Mouse (Mus musculus) layer of hippocampus, adult 18-20 months (tissue): ENCODE results near the gene Zfp27. TPM values are rescaled to one million over a fixed set of nuclear protein-coding genes. Genes with fewer than 3 reads are reported as not detected.

Source experiments
- DNase-seq, 2 experiments: peaks; one replicate each; pipeline ENCODE4 v3.0.0; 2022; ENCODE audit warnings: low spot score in 2 of 2
- long read RNA-seq: library from polyadenylated mRNA; stranded (forward); transcript quantifications from one replicate; pipeline ENCODE4 v2.0.0, GENCODE M21; 2021
- total RNA-seq, 2 experiments: library from RNA; stranded (reverse); gene quantifications; 2 replicates each; pipeline ENCODE4 v1.2.3; 2021

Gene Zfp27
- total RNA-seq = 10 to 100 TPM; 19.7 to 19.8 TPM
- long read RNA-seq, transcript Zfp27-201 (5 exons, 3,150 nt) = major isoform, 12 of 34 reads
- long read RNA-seq, partial matches to known transcripts = 0 of 34 reads
- long read RNA-seq, other reads (novel, unspliced or antisense) = 21 of 34 reads

DNA sequence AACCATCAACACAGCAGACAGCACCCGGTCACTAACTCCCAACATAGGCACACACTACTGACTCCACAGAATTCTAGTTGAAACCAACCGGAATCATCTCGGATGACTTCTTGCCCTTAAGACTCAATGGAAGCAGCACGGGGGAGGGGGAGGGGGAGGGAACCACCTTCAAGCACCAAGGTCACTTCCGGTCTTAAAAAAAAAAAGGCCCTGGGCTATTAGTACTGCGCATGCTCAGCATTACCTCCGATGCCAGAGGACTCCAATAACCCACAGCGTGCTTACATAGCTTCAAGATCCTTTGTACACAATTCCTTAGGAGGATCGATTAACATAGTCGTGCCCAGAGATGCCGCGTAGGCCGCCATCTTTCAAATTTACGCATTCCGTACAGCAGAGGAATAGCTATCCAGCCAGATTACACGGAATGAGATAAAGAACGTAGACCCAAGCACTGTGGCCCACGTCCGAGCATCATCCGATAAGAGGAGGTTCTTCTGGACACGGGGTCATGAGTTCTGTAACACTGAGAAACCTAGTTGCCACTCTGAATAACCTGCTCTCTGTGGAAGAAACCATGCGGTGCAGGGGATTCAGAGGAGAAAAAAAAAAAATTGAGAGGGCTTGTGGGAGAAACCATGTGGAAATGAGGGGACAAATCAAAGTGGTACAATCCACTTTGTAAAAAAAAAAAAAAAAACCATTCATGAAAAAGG lies at the start of gene Zfp27:
Gene Zfp27, minus strand, starts transcription at position 607 of the 716 bp plus-strand sequence.
- peak; percentile 43 to 81 for DNase-seq

DNA sequence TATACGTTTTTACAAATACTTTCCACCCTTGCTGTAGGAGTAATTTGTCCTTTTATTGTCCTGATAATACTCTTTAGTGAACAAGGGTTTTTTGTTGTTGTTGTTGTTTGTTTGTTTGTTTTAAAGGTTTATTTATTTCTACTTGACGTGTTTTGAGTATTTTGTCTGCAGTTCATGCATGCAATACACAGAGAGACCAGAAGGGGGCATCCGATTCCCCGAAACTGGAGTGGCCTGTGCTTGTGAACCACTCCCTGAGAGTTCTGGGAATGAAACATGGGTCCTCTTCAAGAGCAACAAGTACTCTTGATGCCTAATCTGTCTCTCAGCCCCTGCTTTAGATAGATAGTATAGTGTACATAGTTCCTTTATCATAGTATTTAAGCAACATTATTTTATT lies 48.4 kb upstream of the Zfp27 start:
- DNase-seq = peak in 1 of 2 experiments; percentile 28

DNA sequence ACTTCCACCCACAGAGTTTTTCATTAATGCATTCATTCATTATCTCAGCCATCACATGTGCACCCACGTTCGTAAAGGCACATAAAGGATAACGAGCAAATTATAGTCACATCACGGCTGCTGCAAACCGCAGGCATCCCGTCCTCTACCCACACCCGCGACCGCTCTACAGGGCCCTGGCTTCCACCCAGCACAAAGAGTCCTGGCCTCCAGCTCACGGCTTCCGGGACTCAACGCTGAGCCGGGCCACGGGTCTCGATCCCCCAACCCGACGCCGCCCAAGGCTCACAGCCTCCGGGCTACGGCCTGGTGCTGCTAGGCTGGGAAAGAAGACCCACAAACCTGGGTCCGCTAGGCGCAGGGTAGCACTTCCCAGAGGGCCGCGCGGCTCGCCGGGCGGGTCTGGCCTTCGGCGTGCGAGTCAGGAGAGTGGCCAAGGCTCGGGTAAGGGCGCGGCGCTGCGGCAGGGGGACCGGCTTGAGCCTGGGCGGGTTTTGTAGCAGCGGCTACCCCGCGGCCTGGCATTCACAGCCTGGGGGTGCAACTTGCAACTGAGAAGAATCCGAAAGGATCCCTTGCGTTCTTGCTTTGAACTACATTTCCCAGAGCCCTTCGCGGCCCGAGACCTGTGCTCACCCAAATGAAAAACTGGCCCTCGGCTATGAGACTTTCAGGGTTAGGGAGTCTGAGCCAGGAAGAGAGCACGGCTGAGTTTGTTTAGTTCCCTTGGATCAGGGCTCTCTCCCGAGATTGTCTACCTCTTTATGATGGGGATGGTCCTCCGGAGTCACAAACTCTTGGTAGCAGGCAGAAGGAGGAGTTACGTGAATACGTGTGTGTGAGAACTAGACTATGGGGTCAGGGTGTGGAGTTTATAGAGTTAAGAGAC lies 47.4 kb upstream of the Zfp27 start, which contains the start of gene Zfp74:
Gene Zfp74, minus strand, starts transcription at position 577 of the 889 bp plus-strand sequence.
- DNase-seq = peak; percentile 68 to 83

DNA sequence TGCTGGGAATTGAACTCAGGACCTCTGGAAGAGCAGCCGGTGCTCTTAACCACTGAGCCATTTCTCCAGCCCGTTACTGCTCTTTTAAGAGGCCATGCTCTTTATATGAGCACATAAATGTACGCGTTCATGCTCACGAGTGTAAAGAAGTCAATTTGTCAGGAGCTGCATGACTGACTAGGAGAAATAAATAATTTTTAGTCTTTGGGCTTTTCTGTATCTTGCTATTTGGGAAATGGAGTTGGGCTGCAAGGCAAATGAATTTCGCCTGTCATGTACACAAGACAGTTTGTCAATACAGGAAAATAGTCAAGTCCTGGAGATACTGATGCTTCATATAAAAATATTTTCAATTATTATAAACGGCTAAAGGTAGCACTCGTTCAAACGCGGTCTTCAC lies 46.7 kb upstream of the Zfp27 start:
- no peak for DNase-seq

DNA sequence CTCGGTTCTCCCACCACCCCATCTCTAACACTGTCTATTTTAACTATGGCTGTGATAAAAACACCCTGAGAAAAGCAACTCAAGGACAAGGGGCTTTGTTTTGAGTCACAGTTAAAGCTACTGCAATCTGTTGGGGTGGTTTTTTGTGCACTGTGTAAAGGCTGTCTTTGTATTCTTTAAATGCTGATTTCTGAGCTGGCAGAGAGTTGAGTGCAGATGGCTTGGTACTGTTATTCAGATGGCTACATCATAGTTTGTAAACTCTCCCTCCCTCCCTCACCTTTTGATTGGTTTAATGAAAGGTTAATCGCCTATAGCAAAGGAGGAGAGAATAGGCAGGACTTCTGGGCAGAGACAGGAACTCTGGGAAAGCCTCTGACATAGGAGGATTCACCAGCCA lies 37.8 kb upstream of the Zfp27 start:
- DNase-seq = peak in 1 of 2 experiments; percentile 74

DNA sequence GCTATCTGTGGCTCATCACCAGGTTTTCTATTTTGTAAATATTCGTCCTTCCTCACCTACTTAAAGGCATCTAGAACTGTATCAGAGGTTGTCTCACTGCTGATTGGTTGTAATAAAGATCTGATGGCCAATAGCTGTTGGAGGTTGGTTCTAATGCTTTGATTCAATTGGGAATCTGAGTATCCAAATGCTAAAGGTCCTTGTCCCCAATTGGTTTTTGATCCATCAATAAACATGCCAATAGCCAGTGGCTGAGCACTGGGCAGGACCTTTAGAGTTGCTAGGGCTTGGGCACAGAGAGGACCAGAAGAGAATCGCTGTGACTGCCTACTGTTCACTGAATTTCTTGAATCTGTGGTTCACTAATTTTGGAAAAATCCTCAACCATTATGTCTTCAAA lies 37.3 kb upstream of the Zfp27 start:
- DNase-seq = no peak

DNA sequence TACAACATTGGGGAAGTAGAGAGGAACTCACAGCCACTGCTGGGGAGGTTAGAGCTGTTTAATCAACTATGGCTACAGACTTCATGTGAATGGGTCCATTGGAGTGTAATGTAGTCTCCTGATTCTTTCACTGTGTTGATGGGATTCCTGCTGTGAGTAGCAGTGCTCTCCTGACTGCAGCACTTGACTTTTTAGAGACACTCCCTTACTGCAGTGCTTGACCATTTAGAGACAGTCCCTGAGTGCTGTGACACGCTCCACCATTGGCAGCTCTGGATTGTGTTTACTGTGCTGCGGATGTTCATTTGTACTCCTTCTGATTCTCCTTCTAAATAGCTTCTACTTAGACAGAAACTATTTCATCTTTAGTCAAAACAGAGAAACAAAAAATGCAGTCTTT lies 36.4 kb upstream of the Zfp27 start:
- no peak for DNase-seq

DNA sequence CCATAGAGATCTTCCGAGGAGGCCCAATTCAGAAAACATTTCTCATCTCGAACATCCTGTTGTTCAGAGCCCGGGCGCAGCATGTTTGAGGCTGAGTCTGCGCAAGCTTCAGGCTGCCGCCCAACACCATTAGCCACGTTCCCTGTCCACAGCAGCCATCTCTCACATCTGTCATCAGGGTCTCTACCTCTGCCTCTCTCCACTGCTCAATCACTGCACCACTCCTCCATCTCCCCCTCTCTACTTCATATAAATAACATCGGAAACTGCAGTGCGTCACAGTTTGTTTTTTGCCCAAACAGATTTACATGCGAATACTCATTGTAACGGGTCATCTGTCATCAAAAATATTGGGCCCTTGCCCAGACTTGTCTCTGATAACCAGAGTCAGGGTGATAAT lies 34.7 kb upstream of the Zfp27 start:
- DNase-seq = no peak

DNA sequence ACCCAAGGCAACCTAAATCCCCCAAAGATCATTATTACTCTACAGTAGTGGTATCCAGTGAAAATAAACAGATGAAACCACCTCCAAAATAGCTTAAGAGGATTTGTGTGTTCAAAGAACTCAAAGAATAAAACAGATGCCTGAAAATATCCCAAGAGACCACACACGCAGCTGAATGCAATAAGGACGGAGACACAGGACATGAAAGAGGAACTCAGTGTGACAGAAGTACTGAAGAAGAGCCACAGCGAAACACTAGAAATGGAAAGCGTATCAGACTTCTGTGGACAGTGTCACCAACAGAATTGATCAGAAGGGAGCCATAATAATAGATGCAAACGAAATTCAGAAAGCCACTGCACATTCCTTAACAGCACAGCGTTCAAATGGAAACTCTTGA lies 32.5 kb upstream of the Zfp27 start:
- DNase-seq = no peak

DNA sequence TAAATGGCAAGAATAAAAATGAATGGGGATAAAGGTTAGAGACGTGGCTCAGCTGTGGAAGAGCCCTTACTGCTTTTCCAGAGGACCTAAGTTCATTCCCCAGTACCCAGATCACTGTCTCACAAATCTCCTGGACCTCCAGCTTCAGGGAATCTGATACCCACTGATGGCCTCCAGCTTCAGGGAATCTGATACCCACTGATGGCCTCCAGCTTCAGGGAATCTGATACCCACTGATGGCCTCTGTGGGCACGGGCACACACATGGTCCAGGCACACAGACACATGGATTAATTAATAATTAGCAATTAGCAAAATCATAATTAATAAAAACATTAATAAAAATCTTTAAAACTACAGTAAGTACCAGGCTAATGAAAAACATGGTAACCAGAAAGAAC lies 16.4 kb upstream of the Zfp27 start:
- DNase-seq = no peak

DNA sequence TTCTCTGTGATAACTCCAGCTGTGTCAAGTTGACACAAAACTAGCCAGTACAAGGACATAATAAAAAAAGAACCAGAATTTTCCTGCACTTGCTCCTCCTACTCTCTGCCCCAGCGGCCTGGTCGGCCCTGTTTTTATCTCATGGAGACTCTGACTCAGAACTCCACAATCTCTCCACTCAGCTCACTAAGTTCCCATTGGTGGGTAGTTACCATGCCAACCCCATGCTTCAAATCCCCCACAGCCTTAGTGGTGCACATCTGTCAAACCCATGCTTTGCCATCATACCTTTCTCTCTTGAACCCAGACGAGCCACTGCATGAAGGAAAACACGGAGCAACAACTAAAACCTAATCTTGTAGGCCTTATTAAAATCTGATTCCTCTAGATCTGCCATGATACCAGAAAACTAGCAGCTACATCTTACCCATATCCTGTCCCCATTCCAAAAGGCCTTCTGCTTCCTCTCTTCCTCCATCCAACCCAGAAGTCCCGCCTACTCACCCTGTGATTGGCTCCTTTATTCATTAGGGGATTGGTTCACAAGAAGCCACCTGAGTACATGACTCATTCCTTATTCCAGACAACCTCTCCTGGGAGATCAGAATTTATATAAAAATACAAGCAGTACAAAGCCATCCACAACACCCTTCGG lies 15.2 kb upstream of the Zfp27 start:
- DNase-seq = no peak

DNA sequence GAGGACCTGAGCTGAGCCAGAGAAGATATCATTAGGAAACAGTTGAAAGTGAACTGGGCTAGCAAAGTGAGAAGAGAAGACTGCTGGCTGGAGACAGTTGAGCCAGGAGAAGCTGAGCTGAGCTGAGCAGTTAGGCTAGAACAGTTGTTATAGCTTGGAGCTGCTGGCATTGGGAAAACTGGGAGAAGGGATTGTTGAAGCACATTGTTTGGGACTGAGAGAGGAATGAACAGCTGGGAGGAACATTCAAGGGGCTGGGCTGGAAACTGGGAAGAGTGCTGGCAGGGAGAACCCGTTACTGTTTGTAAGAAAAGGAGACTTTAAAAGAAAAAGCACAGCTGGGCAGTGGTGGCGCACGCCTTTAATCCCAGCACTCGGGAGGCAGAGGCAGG lies 11.7 kb upstream of the Zfp27 start:
- no peak for DNase-seq

DNA sequence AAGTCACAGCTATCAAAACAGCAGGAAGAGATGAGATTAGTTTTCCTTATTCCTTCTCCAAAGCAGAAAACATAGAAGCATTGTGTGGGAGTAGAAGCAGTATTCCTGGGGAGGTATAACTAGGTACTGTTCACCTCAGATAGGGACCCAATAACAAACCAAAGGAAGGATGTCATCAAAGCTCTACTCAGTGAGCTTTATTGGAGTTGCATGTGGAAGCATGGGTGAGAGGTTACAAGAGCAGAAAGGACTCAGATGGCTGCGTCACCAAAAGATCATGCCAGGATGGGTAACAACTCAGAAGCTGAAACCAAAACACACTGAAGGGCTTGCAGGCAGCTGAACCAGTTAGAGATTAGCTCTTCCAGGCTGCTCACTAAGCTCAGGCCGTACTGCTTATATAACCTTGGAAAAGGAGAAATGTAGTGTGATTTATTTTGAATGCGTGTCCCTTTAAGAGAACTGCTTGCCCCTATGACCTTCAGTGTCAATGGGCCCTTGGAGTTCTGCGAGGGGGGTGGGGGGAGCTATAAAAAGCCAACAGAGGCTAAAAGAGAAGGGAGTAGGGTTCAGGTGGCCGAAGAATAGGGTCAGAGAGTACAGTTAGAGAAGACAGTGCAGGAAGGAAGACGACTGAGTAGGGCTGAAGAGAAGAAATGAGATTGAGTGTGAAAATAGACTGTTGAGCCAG lies 11.1 kb upstream of the Zfp27 start:
- DNase-seq = no peak

DNA sequence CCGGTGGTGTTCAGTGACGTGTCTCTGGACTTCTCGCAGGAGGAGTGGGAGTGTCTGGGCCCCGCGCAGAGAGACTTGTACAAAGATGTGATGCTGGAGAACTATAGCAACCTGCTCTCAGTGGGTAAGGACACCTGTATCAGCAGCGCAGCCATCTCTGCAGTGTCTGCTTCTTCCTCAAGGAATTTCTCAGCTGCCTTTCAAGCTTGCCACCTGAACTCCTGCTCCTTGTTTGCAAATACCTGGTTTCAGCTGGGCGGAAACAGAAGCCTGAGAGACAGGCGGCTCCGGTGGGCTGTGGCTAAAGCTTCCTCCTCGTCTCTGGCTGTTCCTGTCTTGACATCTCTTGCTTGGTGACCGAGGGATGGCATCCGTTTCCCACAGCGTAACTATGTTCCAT lies 5.8 kb upstream of the Zfp27 start:
- DNase-seq = no peak

DNA sequence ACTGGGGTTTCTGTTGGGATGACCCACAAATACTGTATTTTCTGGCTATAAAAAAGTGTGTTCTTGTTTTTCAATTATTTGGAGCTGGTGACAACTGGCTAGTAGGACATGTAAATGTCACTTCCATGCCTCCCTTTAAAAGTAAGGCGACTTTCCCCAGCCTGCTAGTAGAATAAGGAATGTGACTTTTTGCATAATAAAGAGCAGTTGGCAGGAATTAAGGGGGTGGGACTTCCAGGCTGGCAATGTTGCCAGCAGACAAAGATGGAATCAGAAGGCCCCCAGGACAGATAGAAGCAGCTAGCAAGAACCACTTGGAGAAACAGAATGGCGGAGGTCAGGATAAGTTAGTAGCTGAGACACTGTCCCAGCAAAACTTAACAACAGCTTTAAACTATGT lies 3.9 kb upstream of the Zfp27 start:
- DNase-seq = no peak

DNA sequence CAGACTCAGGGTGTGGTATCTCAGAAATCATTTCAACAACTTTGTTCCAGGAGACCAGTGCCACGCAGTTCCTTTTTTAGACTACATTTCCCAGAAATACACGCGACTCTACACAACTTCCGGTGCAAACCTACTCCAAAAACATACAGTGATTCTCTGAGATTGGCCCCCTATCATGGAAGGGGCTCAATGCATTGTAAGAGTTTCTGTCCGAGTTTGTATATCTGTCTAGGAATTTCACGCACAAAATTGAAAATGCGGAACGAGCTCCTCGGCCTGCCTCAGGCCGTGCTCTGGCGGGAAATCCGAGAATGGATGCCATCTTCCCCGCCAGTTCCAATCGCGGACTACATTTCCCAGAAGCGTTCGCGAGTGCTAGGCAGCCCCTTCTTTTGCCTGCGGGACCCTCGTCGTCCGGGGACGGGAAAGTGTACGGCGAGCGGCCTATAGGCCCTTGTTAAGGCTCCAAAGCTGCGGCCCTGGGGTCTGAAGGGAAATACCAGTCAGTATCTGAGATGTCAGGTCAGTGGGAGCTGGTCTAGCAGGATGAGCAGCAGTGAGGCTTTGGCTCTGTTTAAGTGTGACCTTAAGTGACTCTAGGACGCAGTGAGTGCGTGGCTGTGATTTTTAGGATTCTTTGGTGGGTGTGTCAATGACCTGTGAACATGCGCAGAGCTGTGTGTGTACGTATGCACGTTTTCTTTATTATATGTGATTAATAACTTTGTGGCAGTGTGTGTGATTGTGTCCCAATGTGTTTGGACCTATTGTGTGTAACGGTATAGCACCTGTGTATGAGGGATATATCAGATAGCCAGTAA lies 2.0 kb upstream of the Zfp27 start, which contains the start of gene Zfp383:
Gene Zfp383, plus strand, starts transcription at position 94 of the 821 bp plus-strand sequence.
- peak; percentile 78 to 89 for DNase-seq

DNA sequence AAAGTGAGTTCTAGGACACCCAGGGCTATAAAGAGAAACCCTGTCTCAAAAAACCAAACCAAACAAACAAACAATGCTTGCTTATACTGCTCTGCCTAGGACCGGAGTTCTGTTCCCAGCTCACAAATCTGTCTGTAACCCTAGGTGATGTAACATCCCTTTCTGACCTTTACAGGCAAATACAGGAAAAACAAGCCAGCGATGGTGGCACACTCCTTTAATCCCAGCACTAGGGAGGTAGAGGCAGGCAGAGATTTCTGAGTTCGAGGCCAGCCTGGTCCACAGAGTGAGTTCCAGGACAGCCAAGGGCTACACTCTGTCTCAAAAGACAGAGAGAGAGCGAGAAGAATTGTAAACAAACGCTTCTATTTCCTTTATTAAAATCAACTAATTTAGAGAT lies 834 bp upstream of the Zfp27 start:
- no peak for DNase-seq

DNA sequence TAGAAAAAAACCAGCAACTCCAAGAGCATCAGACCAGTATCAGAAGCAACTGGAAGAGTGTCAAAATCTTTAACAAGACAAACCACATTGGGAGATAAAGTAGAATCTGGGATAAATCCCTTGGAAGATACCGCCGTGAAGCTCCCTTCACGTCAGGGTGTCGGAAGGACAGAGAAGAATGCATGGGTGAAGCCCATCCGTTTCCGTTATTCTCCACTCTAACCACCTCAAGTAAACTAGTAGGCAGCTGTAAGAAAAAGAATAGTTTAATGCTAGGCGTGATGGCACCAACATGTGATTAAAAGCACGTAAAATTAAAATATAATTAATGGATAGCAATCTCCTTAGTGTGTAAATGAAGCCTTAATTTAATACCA lies 298 bp upstream of the Zfp27 start:
- DNase-seq = no peak

DNA sequence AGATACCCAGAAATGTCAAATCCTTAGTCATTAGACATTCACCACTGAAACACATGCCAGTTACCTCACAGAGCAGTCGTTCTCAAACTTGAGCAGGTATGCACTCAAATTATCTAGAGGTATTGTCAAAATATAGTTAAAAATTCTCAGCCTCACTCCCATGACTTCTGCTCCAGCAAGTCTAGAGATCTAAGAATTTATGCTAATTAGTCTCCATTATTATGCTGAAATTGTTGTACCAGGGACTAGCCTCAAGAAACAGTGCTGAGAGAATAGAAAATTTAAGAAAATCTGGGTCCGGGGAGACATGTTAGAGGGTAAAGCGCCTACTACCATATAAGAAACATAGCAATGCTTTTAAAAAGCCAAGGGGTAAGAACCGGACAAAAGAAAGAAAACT lies 2.3 kb downstream of the Zfp27 start:
- DNase-seq = no peak

DNA sequence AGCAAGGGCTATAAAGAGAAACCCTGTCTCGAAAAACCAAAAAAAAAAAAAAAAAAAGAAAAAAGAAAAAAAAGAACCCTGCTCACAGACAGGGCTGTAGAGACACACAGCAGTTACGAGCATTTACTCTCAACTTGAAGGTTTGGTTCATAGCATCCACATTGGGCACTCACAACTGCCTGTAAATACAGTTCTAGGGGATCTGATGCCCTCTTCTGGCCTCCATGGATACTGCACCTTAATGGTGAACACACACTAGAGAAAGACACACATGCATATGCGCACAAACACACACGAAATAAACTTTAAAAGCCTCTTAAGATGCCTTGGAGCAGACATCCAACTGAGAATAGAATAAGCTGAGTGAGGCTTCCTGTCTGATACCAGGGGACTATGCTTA lies 8.0 kb downstream of the Zfp27 start:
- DNase-seq = no peak
